11 mouse cellular contexts compared by ENCODE assay signal in genomic region chr7:99593868-99594803, GRCm38 (mm10). TPM values are rescaled to one million over a fixed set of nuclear protein-coding genes. Genes with fewer than 3 reads are reported as not detected.
DNase-seq lines count a peak whose midpoint lies in the region; ATAC-seq and TF ChIP-seq lines count a peak whose summit lies in the region.
"Had no signal": no experiment of that assay in that cellular context is flagged by ENCODE, and none has a peak within 500 bp of the region (broad histone marks: within the 10 kb centered on the region; RNA-seq: fewer than 3 reads in every experiment).

No protein-coding gene starts in this region.

- H3K9ac ChIP-seq in hindbrain, postnatal 0 days (replicated peaks; ENCODE audit: low read length): no peak overlapping the region
- no peak overlapping the region for H3K9ac ChIP-seq in heart, embryonic 12.5 days
- H3K9ac ChIP-seq: neural tube, embryonic 12.5 days had no signal

- H3K9me3 ChIP-seq in hindbrain, embryonic 10.5 days: no peaks in the 10 kb centered on the region
- no peaks in the 10 kb centered on the region for H3K9me3 ChIP-seq in hindbrain, postnatal 0 days (ENCODE audit: low read length)
- no peaks in the 10 kb centered on the region for H3K9me3 ChIP-seq in heart, embryonic 12.5 days (replicated peaks)
- H3K9me3 ChIP-seq: limb, embryonic 12.5 days; neural tube, embryonic 12.5 days had no signal

- no peak for DNase-seq in hindbrain, embryonic 10.5 days (ENCODE audit: low spot score)
- no peak for DNase-seq in hindbrain, postnatal 0 days (ENCODE audit: low spot score)
- peak; percentile 98 for DNase-seq in MEL-GATA-1-ER (ENCODE audit: extremely low read depth, low read depth)
- no peak for DNase-seq in kidney, adult 18-20 months
- DNase-seq in cerebellum, postnatal 4 days (ENCODE audit: low spot score in 2 of 2): no peak
- no peak for DNase-seq in ovary, postnatal 10 days (ENCODE audit: low spot score)
- DNase-seq: cerebellum, postnatal 14 days had no signal

- peaks cover 85% of the 10 kb centered on the region for H3K36me3 ChIP-seq in hindbrain, embryonic 10.5 days
- H3K36me3 ChIP-seq in hindbrain, postnatal 0 days (ENCODE audit: insufficient read depth, low read length): peaks cover 62% of the 10 kb centered on the region
- peaks cover 69% of the 10 kb centered on the region for H3K36me3 ChIP-seq in heart, embryonic 12.5 days

- H3K4me3 ChIP-seq in hindbrain, embryonic 10.5 days: peak overlapping the region; percentile 1; the same call in 1 of the 2 replicates
- H3K4me3 ChIP-seq in hindbrain, postnatal 0 days (ENCODE audit: low read length): no peak overlapping the region
- H3K4me3 ChIP-seq in heart, embryonic 12.5 days: peak overlapping the region; percentile 22; the same call in 1 of the 2 replicates
- H3K4me3 ChIP-seq: limb, embryonic 12.5 days; neural tube, embryonic 12.5 days had no signal

- peaks cover 22% of the 10 kb centered on the region for H3K4me1 ChIP-seq in hindbrain, embryonic 10.5 days (replicated peaks)
- no peaks in the 10 kb centered on the region for H3K4me1 ChIP-seq in hindbrain, postnatal 0 days (ENCODE audit: insufficient read depth, low read length)
- 0 out of 2 replicates have a peak, but pooled peaks cover 6% of the 10 kb centered on the region for H3K4me1 ChIP-seq in heart, embryonic 12.5 days (replicated peaks)
- H3K4me1 ChIP-seq: limb, embryonic 12.5 days; neural tube, embryonic 12.5 days had no signal

- H3K27ac ChIP-seq in hindbrain, embryonic 10.5 days: no peak overlapping the region; the same call in 1 of the 2 replicates
- no peak overlapping the region for H3K27ac ChIP-seq in hindbrain, postnatal 0 days
- H3K27ac ChIP-seq in heart, embryonic 12.5 days (ENCODE audit: poor library complexity, severe bottlenecking): peak overlapping the region; percentile 58
- H3K27ac ChIP-seq: limb, embryonic 12.5 days; neural tube, embryonic 12.5 days had no signal

- no peak for TF ChIP-seq CTCF in hindbrain, postnatal 0 days (IDR thresholded peaks at IDR 0.05; ENCODE audit: low read depth)

- WGBS in hindbrain, embryonic 10.5 days: 93% methylated on average over 15 of the region's 15 CpGs
- WGBS in hindbrain, postnatal 0 days: 83% methylated on average over 15 of the region's 15 CpGs
- 68% methylated on average over 15 of the region's 15 CpGs for WGBS in heart, embryonic 12.5 days

- ATAC-seq in hindbrain, postnatal 0 days: no peak
- peak; percentile 91 for ATAC-seq in heart, embryonic 12.5 days (ENCODE audit: insufficient number of reproducible peaks, low FRiP score)
- peak; percentile 84 for ATAC-seq in megakaryocyte progenitor cell, adult 5-6 weeks (replicated peaks; ENCODE audit: poor library complexity)

- no peak overlapping the region for H3K4me2 ChIP-seq in hindbrain, postnatal 0 days (ENCODE audit: low read depth, low read length)
- H3K4me2 ChIP-seq in heart, embryonic 12.5 days: 0 out of 2 replicates have a peak overlapping the region, but pooled peaks have one; percentile 23
- H3K4me2 ChIP-seq: limb, embryonic 12.5 days; neural tube, embryonic 12.5 days had no signal

- H3K27me3 ChIP-seq in hindbrain, embryonic 10.5 days (ENCODE audit: insufficient read depth, poor library complexity, severe bottlenecking): no peaks in the 10 kb centered on the region
- no peaks in the 10 kb centered on the region for H3K27me3 ChIP-seq in hindbrain, postnatal 0 days (ENCODE audit: insufficient read depth, low read length)
- no peaks in the 10 kb centered on the region for H3K27me3 ChIP-seq in heart, embryonic 12.5 days (replicated peaks)
- H3K27me3 ChIP-seq: limb, embryonic 12.5 days; neural tube, embryonic 12.5 days had no signal

RNA-seq across cellular contexts. Expression of gene Tpbgl, which starts 32.8 kb away (rescaled TPM):
- 0.59 and 0.81 TPM in 2 replicates for polyA plus RNA-seq in hindbrain, embryonic 10.5 days (2016; fragmentation: Nextera tagmentation; extraction: Ambion mirVana)
- 6.4 and 7.9 TPM in 2 replicates for total RNA-seq in hindbrain, postnatal 0 days (2014; rRNA removed)
- 2.3 and 2.9 TPM in 2 replicates for polyA plus RNA-seq in hindbrain, postnatal 0 days (2015; fragmentation: Nextera tagmentation; extraction: Ambion mirVana)
- polyA plus RNA-seq in heart, embryonic 12.5 days (2016; fragmentation: Nextera tagmentation; extraction: Ambion mirVana): 1.3 and 1.5 TPM in 2 replicates
- total RNA-seq in megakaryocyte progenitor cell, adult 5-6 weeks (2015): 0.07 TPM in 1 of 2 replicates, not detected in the other
- total RNA-seq in megakaryocyte progenitor cell, adult 5-6 weeks (2017): not detected in 2 replicates

RNA-seq across cellular contexts. Expression of gene Arrb1, which starts 58.9 kb away (rescaled TPM):
- 14.6 and 15.0 TPM in 2 replicates for polyA plus RNA-seq in hindbrain, embryonic 10.5 days (2016; fragmentation: Nextera tagmentation; extraction: Ambion mirVana)
- total RNA-seq in hindbrain, postnatal 0 days (2014; rRNA removed): 106 and 113 TPM in 2 replicates
- polyA plus RNA-seq in hindbrain, postnatal 0 days (2015; fragmentation: Nextera tagmentation; extraction: Ambion mirVana): 13.5 and 13.7 TPM in 2 replicates
- polyA plus RNA-seq in heart, embryonic 12.5 days (2016; fragmentation: Nextera tagmentation; extraction: Ambion mirVana): 13.4 and 14.5 TPM in 2 replicates
- 23.5 and 24.1 TPM in 2 replicates for total RNA-seq in megakaryocyte progenitor cell, adult 5-6 weeks (2015)
- 48.2 and 49.2 TPM in 2 replicates for total RNA-seq in megakaryocyte progenitor cell, adult 5-6 weeks (2017)
